Mouse (Mus musculus) CH12.LX (cell line): ENCODE measurements around the gene Hnrnpu.

ENCODE experiments used
- CTCF ChIP-seq, 2 experiments: IDR thresholded peaks in 1 of 2; conservative IDR thresholded peaks in 1 of 2; 2 replicates each; pipeline ENCODE4 v1.5.1; 2011 to 2012; ENCODE audit warnings: low read depth in 2 of 2, low read length in 2 of 2, improper control_type of control experiment in 1 of 2, inconsistent platforms in 1 of 2, mild to moderate bottlenecking in 1 of 2, moderate library complexity in 1 of 2
- E2F4 ChIP-seq: IDR thresholded peaks from 2 replicates; pipeline ENCODE4 v1.6.1; 2011; ENCODE audit warnings: low read depth, low read length, improper control_type of control experiment; ENCODE audit not compliant: insufficient replicate concordance
- HCFC1 ChIP-seq: IDR thresholded peaks from 2 replicates; pipeline ENCODE4 v1.6.1; 2012; ENCODE audit warnings: low read depth, mild to moderate bottlenecking, inconsistent platforms, low read length, improper control_type of control experiment
- POLR2A ChIP-seq: IDR thresholded peaks from 2 replicates; pipeline ENCODE4 v1.6.1; 2011; ENCODE audit warnings: low read depth, mild to moderate bottlenecking, improper control_type of control experiment, low read length
- RCOR1 ChIP-seq: conservative IDR thresholded peaks from 2 replicates; pipeline ENCODE4 v1.6.1; 2012; ENCODE audit warnings: low read depth, mild to moderate bottlenecking, inconsistent platforms, low read length, improper control_type of control experiment
- UBTF ChIP-seq: IDR thresholded peaks from 2 replicates; pipeline ENCODE4 v1.6.1; 2012; ENCODE audit warnings: low read depth, mild to moderate bottlenecking, inconsistent platforms, low read length, improper control_type of control experiment, moderate library complexity

DNA sequence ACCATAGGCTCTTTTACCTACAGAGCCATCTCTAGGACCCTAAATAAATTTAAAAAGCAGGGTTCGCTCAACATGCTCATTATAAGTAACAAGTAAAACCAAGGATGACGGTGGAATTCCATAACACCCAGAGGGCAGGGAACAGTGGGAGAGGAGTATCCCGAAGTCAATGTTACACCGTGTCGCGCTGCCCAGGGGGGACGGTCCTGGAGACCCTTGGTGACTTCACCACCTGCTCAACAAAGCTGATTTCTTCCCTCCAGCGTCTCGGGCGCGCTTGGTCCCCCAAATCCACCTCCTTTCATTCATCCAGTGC is 61.9 kb downstream of the Hnrnpu start:
- TF ChIP-seq POLR2A (no peak), CTCF (conservative IDR thresholded peaks at IDR 0.05 in 1 of 2, IDR thresholded peaks at IDR 0.05 in 1 of 2; ENCODE audit: low read depth in 2 of 2, low read length in 2 of 2) (no peak), RCOR1 (no peak), E2F4 (no peak), UBTF (no peak), HCFC1 (no peak)
